In the genomic region with DNA sequence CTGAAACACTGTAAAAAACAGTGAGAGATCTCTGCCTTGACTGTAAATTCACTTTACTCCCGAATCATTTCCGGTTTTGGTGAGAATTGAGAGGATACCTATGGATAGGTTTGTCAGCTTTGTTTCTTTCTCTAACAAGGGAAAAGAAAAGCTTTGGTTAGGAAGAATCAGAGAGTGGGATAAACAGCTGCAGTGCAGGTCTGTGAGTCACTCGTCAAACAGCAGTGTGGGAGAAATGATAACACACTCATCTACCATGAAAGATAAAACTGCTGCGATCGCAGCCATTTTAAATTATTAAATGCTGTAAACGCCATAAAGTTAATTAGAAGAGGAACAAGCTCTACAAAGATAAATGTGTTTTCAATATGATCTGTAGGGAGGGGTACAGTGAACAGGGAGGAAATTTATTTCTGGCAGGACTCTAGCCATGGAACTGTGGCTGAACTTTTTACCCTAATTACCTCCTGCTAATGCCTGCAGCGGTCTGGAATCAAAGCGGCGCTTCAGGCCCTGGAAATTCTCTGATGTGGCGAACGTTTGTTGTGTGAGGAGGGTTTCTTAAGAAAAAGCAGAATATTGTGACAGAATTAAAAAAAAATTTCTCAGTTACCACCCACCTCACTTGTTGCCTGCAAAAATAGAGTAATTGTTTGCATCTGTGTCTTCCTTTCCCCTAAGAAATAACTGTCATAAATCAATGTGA, we compare ENCODE assay signal across 15 mouse cellular contexts.
DNase-seq lines count a peak whose midpoint lies in the region; ATAC-seq lines count a peak whose summit lies in the region.
"Had no signal": no experiment of that assay in that cellular context is flagged by ENCODE, and none has a peak within 500 bp of the region (broad histone marks: within the 10 kb centered on the region; RNA-seq: fewer than 3 reads in every experiment).

No protein-coding gene starts in this region.

- H3K9ac ChIP-seq in embryonic facial prominence, embryonic 14.5 days (ENCODE audit: low read depth, low read length), result no peak overlapping the region
- H3K9ac ChIP-seq: heart, embryonic 15.5 days had no signal

- H3K4me2 ChIP-seq in embryonic facial prominence, embryonic 14.5 days (ENCODE audit: low read depth, low read length), result peak overlapping the region; percentile 16; the same call in 1 of the 2 replicates
- H3K4me2 ChIP-seq: heart, embryonic 15.5 days had no signal

- DNase-seq in adrenal gland, postnatal 10 days, result peak; percentile 3
- no peak for DNase-seq in adrenal gland, adult 8-10 months
- DNase-seq in kidney, postnatal 4 days, result peak; percentile 22 to 26
- DNase-seq in kidney, adult 11 months, result no peak
- peak; percentile 88 for DNase-seq in embryonic facial prominence, embryonic 14.5 days (ENCODE audit: low spot score)
- peak; percentile 43 for DNase-seq in retina, postnatal 1 day
- no peak for DNase-seq in cerebellum, postnatal 4 days (ENCODE audit: low spot score in 2 of 2)
- no peak for DNase-seq in adrenal gland, postnatal 25 days
- DNase-seq: cerebellum, postnatal 25 days; gastrocnemius, postnatal 10 days; lung, adult 2 months; right cerebral cortex, postnatal 4 days had no signal

- no peaks in the 10 kb centered on the region for H3K36me3 ChIP-seq in embryonic facial prominence, embryonic 14.5 days (ENCODE audit: control insufficient read depth, insufficient read depth, low read length)
- H3K36me3 ChIP-seq: heart, embryonic 15.5 days; midbrain, embryonic 10.5 days had no signal

- H3K27me3 ChIP-seq in embryonic facial prominence, embryonic 14.5 days (replicated peaks; ENCODE audit: control insufficient read depth, insufficient read depth, low read length), result no peaks in the 10 kb centered on the region
- H3K27me3 ChIP-seq: heart, embryonic 15.5 days had no signal

- peak overlapping the region; percentile 79 for H3K27ac ChIP-seq in embryonic facial prominence, embryonic 14.5 days (replicated peaks; ENCODE audit: low read depth, low read length)
- H3K27ac ChIP-seq: heart, embryonic 15.5 days; midbrain, embryonic 10.5 days had no signal

- 30% methylated on average over 11 of the region's 11 CpGs for WGBS in embryonic facial prominence, embryonic 14.5 days

- ATAC-seq in embryonic facial prominence, embryonic 14.5 days (ENCODE audit: low read depth), result peak; percentile 73
- ATAC-seq: inflammation-experienced regulatory T-cells, adult 6 months had no signal

- H3K4me1 ChIP-seq in embryonic facial prominence, embryonic 14.5 days (ENCODE audit: control insufficient read depth, insufficient read depth, low read length), result peaks cover 39% of the 10 kb centered on the region
- H3K4me1 ChIP-seq: midbrain, embryonic 10.5 days had no signal

- no peak overlapping the region for H3K4me3 ChIP-seq in embryonic facial prominence, embryonic 14.5 days (ENCODE audit: low read depth, low read length)
- H3K4me3 ChIP-seq: heart, embryonic 15.5 days; midbrain, embryonic 10.5 days had no signal

- no peaks in the 10 kb centered on the region for H3K9me3 ChIP-seq in embryonic facial prominence, embryonic 14.5 days (ENCODE audit: control insufficient read depth, low read length)
- H3K9me3 ChIP-seq: heart, embryonic 15.5 days; midbrain, embryonic 10.5 days had no signal

Comparison
In these comparisons a context has a peak if more than half of its experiments do, and no peak if none do; other contexts are left out.
1. DNase-seq: peak in adrenal gland, postnatal 10 days (single experiment), kidney, postnatal 4 days (2 of 2), embryonic facial prominence, embryonic 14.5 days (single experiment) and retina, postnatal 1 day (single experiment); none in adrenal gland, adult 8-10 months (single experiment), kidney, adult 11 months (single experiment), cerebellum, postnatal 4 days (0 of 2) and adrenal gland, postnatal 25 days (single experiment).